Comparison of ENCODE assay signal across 8 mouse cellular contexts in the genomic region with DNA sequence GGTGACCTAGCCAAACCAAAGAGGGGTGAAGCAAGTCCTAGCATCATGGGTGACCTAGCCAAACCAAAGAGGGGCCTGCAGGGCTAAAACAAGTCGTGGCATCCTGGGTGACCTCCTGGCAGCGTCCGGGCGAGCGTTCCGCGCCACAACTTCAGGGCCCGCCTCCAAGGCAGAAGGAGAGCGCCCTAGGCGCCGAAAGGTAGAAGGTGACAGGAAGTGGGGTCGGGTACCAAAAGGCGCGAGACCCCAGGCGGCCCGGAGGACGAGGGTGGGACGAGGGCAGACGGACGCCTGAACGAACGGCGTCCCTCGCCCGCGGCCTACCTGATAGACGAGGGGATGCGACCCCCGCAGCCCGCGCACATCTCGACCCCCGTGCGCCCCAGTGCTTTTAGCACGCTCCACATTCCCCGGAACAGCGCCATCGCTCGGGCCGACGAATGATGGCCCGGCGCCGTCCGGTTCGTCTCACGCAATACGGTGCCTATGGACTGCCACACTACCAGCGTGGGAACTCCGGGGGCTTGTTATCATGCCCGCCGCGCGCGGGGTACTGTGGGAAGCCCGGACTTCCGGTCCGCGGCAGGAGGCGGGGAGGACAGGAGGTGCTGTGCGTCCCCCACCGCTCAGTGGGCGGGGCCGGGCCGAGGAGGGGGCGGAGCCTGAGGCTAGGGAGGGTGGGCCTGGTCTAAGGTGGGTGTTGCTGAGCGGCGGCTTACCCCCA. TPM values are rescaled to one million over a fixed set of nuclear protein-coding genes. Genes with fewer than 3 reads are reported as not detected.
DNase-seq lines count a peak whose midpoint lies in the region; ATAC-seq and TF ChIP-seq lines count a peak whose summit lies in the region.

No protein-coding gene starts in this region.

- peaks cover 40% of the 10 kb centered on the region for H3K4me1 ChIP-seq in E14TG2a.4 (replicated peaks; ENCODE audit: low read depth, low read length)
- H3K4me1 ChIP-seq in forebrain, embryonic 13.5 days: peaks cover 9% of the 10 kb centered on the region
- H3K4me1 ChIP-seq in neural tube, embryonic 15.5 days: peaks cover 13% of the 10 kb centered on the region

- WGBS in forebrain, embryonic 13.5 days: 1% methylated on average over 63 of the region's 68 CpGs
- WGBS in neural tube, embryonic 15.5 days: under 1% methylated on average over 68 of the region's 68 CpGs

- H3K9ac ChIP-seq in forebrain, embryonic 13.5 days: peak overlapping the region; percentile 94
- peak overlapping the region; percentile 95 for H3K9ac ChIP-seq in neural tube, embryonic 15.5 days (replicated peaks)

- no peaks in the 10 kb centered on the region for H3K27me3 ChIP-seq in E14TG2a.4 (ENCODE audit: insufficient read depth, low read length)
- no peaks in the 10 kb centered on the region for H3K27me3 ChIP-seq in forebrain, embryonic 13.5 days
- no peaks in the 10 kb centered on the region for H3K27me3 ChIP-seq in neural tube, embryonic 15.5 days (replicated peaks)

- DNase-seq in c-Kit-positive CD71-positive TER-119-positive erythroid progenitor cells, embryonic 14.5 days (ENCODE audit: low spot score): peak; percentile 89
- DNase-seq in heart, postnatal 14 days: peak; percentile 97
- peak; percentile 95 for DNase-seq in layer of hippocampus, adult 11-12 months (ENCODE audit: low spot score)
- peak; percentile 94 to 97 for DNase-seq in lung, adult 18-20 months
- peak; percentile 97 for DNase-seq in testis, postnatal 14 days (ENCODE audit: low spot score)

- H3K36me3 ChIP-seq in E14TG2a.4 (ENCODE audit: insufficient read depth, low read length): peaks cover 38% of the 10 kb centered on the region
- H3K36me3 ChIP-seq in forebrain, embryonic 13.5 days (ENCODE audit: poor library complexity, severe bottlenecking): peaks cover 26% of the 10 kb centered on the region
- peaks cover 25% of the 10 kb centered on the region for H3K36me3 ChIP-seq in neural tube, embryonic 15.5 days

- peak overlapping the region; percentile 81 for H3K4me2 ChIP-seq in forebrain, embryonic 13.5 days
- peak overlapping the region; percentile 89 for H3K4me2 ChIP-seq in neural tube, embryonic 15.5 days

- peak overlapping the region; percentile 94 for H3K4me3 ChIP-seq in E14TG2a.4 (replicated peaks; ENCODE audit: low read length)
- H3K4me3 ChIP-seq in forebrain, embryonic 13.5 days: peak overlapping the region; percentile 90
- peak overlapping the region; percentile 90 for H3K4me3 ChIP-seq in neural tube, embryonic 15.5 days (replicated peaks)

- no peak for TF ChIP-seq CTCF in E14TG2a.4 (conservative IDR thresholded peaks at IDR 0.05; ENCODE audit: low read length)

- peak; percentile 99 for ATAC-seq in forebrain, embryonic 13.5 days
- ATAC-seq in neural tube, embryonic 15.5 days (ENCODE audit: low FRiP score): peak; percentile 98

- peak overlapping the region; percentile 51 for H3K27ac ChIP-seq in forebrain, embryonic 13.5 days
- peak overlapping the region; percentile 79 for H3K27ac ChIP-seq in neural tube, embryonic 15.5 days (replicated peaks)

- H3K9me3 ChIP-seq in E14TG2a.4 (ENCODE audit: low read length): no peaks in the 10 kb centered on the region
- no peaks in the 10 kb centered on the region for H3K9me3 ChIP-seq in forebrain, embryonic 13.5 days (replicated peaks)
- H3K9me3 ChIP-seq in neural tube, embryonic 15.5 days (replicated peaks): no peaks in the 10 kb centered on the region

- intact Hi-C loops in heart, postnatal 14 days (cut with DNase I): loop anchor here (5.0 kb wide), 1 partner anchor 45 kb away; no protein-coding TSS in a partner anchor

RNA-seq across cellular contexts. Expression of a gene that starts 0.4 kb away (rescaled TPM):
- 75.8 and 78.5 TPM in 2 replicates for polyA plus RNA-seq in forebrain, embryonic 13.5 days (2015; fragmentation: Nextera tagmentation; extraction: Ambion mirVana)
- 10 to 100 TPM; 56.6 to 56.8 TPM for total RNA-seq in heart, postnatal 14 days (2021)
- polyA plus RNA-seq in neural tube, embryonic 15.5 days (2015; fragmentation: Nextera tagmentation; extraction: Ambion mirVana): 47.8 and 60.8 TPM in 2 replicates

RNA-seq across cellular contexts. Expression of a gene that starts 47.4 kb away (rescaled TPM):
- polyA plus RNA-seq in forebrain, embryonic 13.5 days (2015; fragmentation: Nextera tagmentation; extraction: Ambion mirVana): 142 and 155 TPM in 2 replicates
- 10 to 100 TPM; 41.5 to 42.2 TPM for total RNA-seq in heart, postnatal 14 days (2021)
- 135 and 151 TPM in 2 replicates for polyA plus RNA-seq in neural tube, embryonic 15.5 days (2015; fragmentation: Nextera tagmentation; extraction: Ambion mirVana)

Comparison
In these comparisons a context has a peak if more than half of its experiments do, and no peak if none do; other contexts are left out.
1. Peak in every context shown above with its lines: DNase-seq, ATAC-seq, H3K4me3 ChIP-seq and H3K27ac ChIP-seq.